14 mouse cellular contexts compared by ENCODE assay signal in the genomic region with DNA sequence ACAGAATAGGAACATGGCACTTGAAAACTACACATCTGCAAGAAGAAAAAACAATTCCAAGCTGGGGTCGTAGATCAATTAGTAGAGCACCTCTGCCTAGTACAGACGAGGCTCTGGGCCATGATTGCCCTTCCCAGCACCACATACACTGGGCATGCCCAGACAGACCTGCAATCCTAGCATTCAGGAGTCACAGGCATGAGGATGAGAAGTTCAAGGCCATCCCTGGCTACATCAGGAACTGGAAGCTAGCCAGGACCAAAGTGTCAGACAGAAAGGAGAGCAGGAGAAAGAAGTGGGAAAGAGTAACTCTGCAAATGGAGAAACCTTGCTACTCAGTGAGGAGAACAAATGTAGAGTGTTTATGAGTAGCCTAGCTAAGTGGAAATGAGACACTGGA. TPM values are rescaled to one million over a fixed set of nuclear protein-coding genes. Genes with fewer than 3 reads are reported as not detected.
"Had no signal": no experiment of that assay in that cellular context is flagged by ENCODE, and none has a peak within 500 bp of the region (broad histone marks: within the 10 kb centered on the region; RNA-seq: fewer than 3 reads in every experiment).

No protein-coding gene starts in this region.

- H3K4me1 ChIP-seq: liver, embryonic 12.5 days; midbrain, embryonic 10.5 days; midbrain, embryonic 15.5 days; neural tube, embryonic 12.5 days had no signal

- H3K36me3 ChIP-seq: midbrain, embryonic 15.5 days had no signal

- DNase-seq: kidney, postnatal 25 days; layer of hippocampus, adult 9-11 months; lung, embryonic 14.5 days; lung, postnatal 10 days; lung, postnatal 4 days; thymus, postnatal 4 days had no signal

- H3K4me2 ChIP-seq: limb, embryonic 13.5 days; liver, embryonic 12.5 days; lung, embryonic 14.5 days; midbrain, embryonic 15.5 days; neural tube, embryonic 12.5 days had no signal

- H3K27me3 ChIP-seq: limb, embryonic 13.5 days; liver, embryonic 12.5 days; midbrain, embryonic 15.5 days; neural tube, embryonic 12.5 days had no signal

- H3K9ac ChIP-seq: limb, embryonic 13.5 days; liver, embryonic 12.5 days; lung, embryonic 14.5 days; midbrain, embryonic 15.5 days; neural tube, embryonic 12.5 days had no signal

- H3K4me3 ChIP-seq: limb, embryonic 13.5 days; liver, embryonic 12.5 days; midbrain, embryonic 10.5 days; midbrain, embryonic 15.5 days; neural tube, embryonic 12.5 days had no signal

- H3K27ac ChIP-seq: limb, embryonic 13.5 days; liver, embryonic 12.5 days; midbrain, embryonic 10.5 days; midbrain, embryonic 15.5 days; neural tube, embryonic 12.5 days; stomach, postnatal 0 days had no signal

- ATAC-seq: liver, embryonic 12.5 days; midbrain, embryonic 15.5 days had no signal

- H3K9me3 ChIP-seq: limb, embryonic 13.5 days; liver, embryonic 12.5 days; midbrain, embryonic 10.5 days; midbrain, embryonic 15.5 days; neural tube, embryonic 12.5 days had no signal

RNA-seq across cellular contexts. Expression of a gene that starts 48.9 kb away (rescaled TPM):
- total RNA-seq: monocyte, adult 5-6 weeks; neutrophil, adult 5-6 weeks had no signal
